Mouse (Mus musculus): ENCODE measurements at regions not wholly inside any gene's neighbourhood (a gene's known extent, or its start where the extent isn't known, plus 50 kb on each side); places are given as distances from the start of the nearest gene placed in this dataset.

- DNase-seq (ENCODE audit: low read depth, low spot score): no peak
These were observed 63.0 kb downstream of the Kbtbd8 start for GRCm38 (mm10) chr6:95179993-95180392.

GRCm38 (mm10) chr6:95182238-95182637 is 65.2 kb downstream of the Kbtbd8 start:
- no peak for DNase-seq (ENCODE audit: low read depth, low spot score)

GRCm38 (mm10) chr6:95185074-95185931 is 68.3 kb downstream of the Kbtbd8 start:
- DNase-seq (ENCODE audit: low read depth, low spot score): no peak

- DNase-seq (ENCODE audit: low read depth, low spot score): no peak
These were observed 79.6 kb downstream of the Kbtbd8 start for GRCm38 (mm10) chr6:95196631-95197030.

GRCm38 (mm10) chr6:95198611-95199010 is 81.6 kb downstream of the Kbtbd8 start:
- no peak for DNase-seq (ENCODE audit: low read depth, low spot score)

GRCm38 (mm10) chr6:95202291-95202790 is 85.3 kb downstream of the Kbtbd8 start:
- no peak for DNase-seq (ENCODE audit: low read depth, low spot score)

- DNase-seq (ENCODE audit: low read depth, low spot score): no peak
These were observed 85.9 kb downstream of the Kbtbd8 start for GRCm38 (mm10) chr6:95202978-95203377.

- no peak for DNase-seq (ENCODE audit: low read depth, low spot score)
These were observed 87.2 kb downstream of the Kbtbd8 start for GRCm38 (mm10) chr6:95204231-95204630.

GRCm38 (mm10) chr6:95207063-95207462 is 90.0 kb downstream of the Kbtbd8 start:
- DNase-seq (ENCODE audit: low read depth, low spot score): no peak

GRCm38 (mm10) chr6:95217431-95217830 is 100.4 kb downstream of the Kbtbd8 start:
- DNase-seq (ENCODE audit: low read depth, low spot score): no peak

- DNase-seq (ENCODE audit: low read depth, low spot score): no peak
These were observed 101.8 kb downstream of the Kbtbd8 start for GRCm38 (mm10) chr6:95218830-95219229.

GRCm38 (mm10) chr6:95223537-95223936 is 98.4 kb upstream of the Gm10234 start:
- DNase-seq (ENCODE audit: low read depth, low spot score): peak; percentile 52

- no peak for DNase-seq (ENCODE audit: low read depth, low spot score)
These were observed 92.0 kb upstream of the Gm10234 start for GRCm38 (mm10) chr6:95229885-95230284.

GRCm38 (mm10) chr6:95234712-95235111 is 87.2 kb upstream of the Gm10234 start:
- DNase-seq (ENCODE audit: low read depth, low spot score): no peak

GRCm38 (mm10) chr6:95243657-95244056 is 78.3 kb upstream of the Gm10234 start:
- no peak for DNase-seq (ENCODE audit: low read depth, low spot score)

- no peak for DNase-seq (ENCODE audit: low read depth, low spot score)
These were observed 77.0 kb upstream of the Gm10234 start for GRCm38 (mm10) chr6:95244911-95245310.

GRCm38 (mm10) chr6:95256303-95256702 is 65.6 kb upstream of the Gm10234 start:
- no peak for DNase-seq (ENCODE audit: low read depth, low spot score)

- no peak for DNase-seq (ENCODE audit: low read depth, low spot score)
These were observed 60.9 kb upstream of the Gm10234 start for GRCm38 (mm10) chr6:95261001-95261400.

- no peak for DNase-seq (ENCODE audit: low read depth, low spot score)
These were observed 57.7 kb upstream of the Gm10234 start for GRCm38 (mm10) chr6:95264011-95264869.

- no peak for DNase-seq (ENCODE audit: low read depth, low spot score)
These were observed 52.4 kb upstream of the Gm10234 start for GRCm38 (mm10) chr6:95269524-95269923.

Measured in WW6 (cell line).